Mouse (Mus musculus) thymus, adult 18-20 months (tissue): ENCODE measurements around the gene Paxbp1.

Experiments
- DNase-seq, 2 experiments: peaks; one replicate each; pipeline ENCODE4 v3.0.0; 2022; ENCODE audit warnings: mixed read lengths in 2 of 2

Gene Paxbp1

DNA sequence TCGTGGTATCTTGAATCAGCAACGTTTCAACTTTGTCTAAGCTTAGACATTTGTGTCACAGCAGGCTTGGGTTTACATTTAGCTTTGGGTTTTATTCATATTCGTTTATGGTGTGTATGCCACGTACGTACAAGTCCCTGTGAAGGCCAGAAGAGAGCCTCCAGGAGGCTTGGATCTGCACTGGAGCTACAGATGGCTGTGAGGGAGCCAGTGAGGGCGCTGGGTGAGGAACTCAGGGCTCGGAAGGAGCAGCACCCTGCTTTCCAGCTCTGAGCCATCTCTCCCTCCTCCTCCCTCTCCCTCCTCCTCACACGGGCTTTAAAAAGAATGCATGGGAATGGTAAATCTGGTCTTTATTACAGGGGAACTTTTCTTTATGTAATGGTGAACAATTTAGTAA, 9.3 kb upstream of the Paxbp1 start:
- DNase-seq = no peak

DNA sequence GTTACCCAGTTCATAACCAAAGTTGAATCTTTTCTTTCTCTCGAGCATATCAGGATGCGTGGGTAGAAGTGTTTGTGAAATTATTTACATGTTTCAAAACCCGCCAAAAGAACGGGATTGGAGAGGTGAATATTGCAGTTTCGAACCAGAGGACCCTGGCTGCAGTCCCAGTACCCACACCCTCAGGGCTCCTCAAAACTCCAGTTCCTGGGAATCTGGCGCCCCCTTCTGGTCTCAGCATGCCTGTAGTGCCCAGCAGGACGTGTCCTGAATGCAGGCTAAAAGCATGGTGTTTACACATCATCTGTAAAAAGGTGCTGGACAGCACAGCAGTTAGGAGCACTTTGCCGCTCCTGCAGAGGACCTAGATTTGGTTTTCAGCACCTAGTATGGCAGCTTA, 1.2 kb upstream of the Paxbp1 start:
- DNase-seq = peak; percentile 11 to 20

GRCm38 (mm10) chr16:91043461-91044248, 688 bp downstream of the Paxbp1 start:
- peak; percentile 54 to 60 for DNase-seq

DNA sequence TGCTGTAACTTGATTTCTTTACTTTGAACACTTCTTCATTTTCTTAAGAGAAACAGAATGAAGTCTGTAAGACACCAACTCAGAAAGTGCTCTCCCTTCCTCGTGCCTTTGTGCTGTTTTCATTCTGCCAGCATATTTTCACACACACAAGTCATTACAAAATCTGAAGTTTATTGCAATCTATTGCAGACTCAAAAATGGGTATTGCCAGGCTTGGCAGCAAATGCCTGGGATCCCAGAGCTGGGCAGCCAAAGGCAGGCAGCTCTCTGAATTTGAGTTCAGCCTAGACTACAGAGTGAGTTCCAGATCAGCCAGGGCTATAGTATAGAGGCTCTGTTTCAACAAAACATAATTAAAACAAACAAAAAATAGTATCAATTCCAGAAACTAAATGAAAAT, 1.7 kb downstream of the Paxbp1 start:
- DNase-seq = no peak

DNA sequence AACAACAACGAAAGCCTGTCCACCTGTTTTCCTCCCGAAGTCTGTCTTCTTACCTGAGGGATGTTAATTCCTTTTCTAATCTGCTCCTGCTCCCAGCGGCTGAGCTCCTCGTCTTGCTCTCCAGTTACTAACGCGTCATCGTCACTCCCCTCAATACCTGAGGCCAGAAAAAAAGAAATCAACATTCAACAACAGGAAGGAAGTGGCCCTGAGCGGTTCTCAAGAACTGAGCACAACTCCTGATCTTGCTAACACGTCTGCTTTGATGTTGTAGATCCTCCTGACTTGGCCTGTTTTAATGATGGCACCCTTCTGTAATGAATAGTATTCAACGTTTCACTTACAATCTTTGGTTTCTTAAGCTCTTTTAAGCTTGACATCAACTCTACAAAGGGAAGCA, 8.5 kb downstream of the Paxbp1 start:
- no peak for DNase-seq

GRCm38 (mm10) chr16:91030751-91031150, 13.6 kb downstream of the Paxbp1 start:
- DNase-seq = no peak

DNA sequence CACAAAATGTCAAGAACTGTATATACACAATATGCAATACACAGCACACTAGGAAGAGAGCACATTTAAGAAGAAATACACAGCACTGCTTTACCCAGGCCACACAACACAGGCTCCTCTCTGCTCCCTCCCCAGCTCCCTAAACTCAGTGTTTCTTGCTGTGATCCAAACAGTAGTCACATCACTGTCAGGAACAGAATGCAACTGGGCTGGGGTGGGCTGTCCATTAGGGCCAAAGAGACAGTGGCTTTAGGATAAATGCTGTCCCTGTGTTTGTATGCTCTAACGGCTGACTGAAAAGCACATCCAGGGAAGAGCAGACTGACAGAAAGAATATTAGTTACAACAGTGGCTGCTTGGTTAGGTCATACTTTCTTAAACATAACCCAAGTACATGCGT, 14.4 kb downstream of the Paxbp1 start:
- no peak for DNase-seq

DNA sequence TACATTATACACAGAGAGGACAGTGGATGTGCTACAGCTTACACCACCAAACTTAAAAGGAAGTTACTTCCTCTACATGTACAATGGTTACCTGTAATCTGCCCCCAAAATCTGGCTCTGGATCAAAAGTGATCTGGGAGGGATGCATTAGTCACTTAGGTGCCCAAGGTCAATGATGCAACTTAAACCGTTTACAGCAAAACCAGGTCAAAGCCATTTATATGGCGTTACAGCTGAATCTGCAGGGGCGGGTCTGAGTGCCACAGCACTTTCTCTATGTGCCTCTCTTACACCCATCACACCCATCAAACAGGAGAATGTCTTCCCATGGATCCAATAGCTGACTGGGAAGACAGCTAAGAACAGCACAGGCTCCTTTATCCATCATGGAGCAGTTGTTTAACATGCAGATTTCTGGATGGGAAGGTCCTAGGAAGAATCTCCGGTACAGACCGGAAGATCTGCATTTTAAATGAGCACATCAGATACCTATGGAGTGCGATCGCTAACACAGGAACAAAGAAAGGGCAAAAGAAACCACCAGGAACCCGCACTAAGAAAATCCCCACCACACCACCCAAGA, 15.1 kb downstream of the Paxbp1 start:
- DNase-seq = no peak

GRCm38 (mm10) chr16:91026290-91026689, 18.1 kb downstream of the Paxbp1 start:
- no peak for DNase-seq

DNA sequence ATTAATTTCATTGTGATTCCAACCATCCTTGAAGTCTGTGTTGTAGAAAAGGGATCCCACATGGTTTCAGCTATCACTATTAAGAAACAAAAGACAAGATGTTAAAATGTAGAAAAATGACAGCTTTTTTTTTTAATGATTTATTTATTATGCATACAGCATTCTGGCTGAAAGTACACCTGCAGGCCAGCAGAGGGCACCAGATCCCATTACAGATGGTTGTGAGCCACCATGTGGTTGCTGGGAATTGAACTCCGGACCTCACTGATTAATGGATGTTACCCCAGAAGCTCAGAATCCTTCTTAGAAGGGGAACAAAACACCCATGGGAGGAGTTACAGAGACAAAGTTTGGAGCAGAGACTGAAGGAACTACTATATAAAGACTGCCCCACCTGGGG, 21.0 kb downstream of the Paxbp1 start:
- DNase-seq = no peak

GRCm38 (mm10) chr16:91020842-91021483, 23.4 kb downstream of the Paxbp1 start:
- no peak for DNase-seq

DNA sequence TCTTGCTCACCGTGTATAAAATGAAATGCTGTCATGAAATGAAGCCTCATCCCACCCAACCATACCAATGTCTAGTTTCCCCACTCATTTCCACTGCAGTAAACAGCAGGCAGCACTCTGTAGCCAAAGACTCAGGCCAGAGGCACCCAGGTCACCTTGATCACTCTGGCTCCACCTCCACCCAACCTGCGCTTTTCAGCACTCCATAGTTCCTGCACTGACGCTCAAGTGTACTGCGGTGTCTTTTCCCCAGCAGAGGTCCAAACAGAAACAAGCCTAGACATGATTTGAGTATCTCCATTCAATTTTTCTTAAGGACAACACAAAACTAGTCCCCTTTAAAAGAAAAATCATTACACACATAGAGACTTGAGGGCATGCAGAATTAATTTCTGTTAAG, 24.9 kb downstream of the Paxbp1 start:
- DNase-seq = no peak

DNA sequence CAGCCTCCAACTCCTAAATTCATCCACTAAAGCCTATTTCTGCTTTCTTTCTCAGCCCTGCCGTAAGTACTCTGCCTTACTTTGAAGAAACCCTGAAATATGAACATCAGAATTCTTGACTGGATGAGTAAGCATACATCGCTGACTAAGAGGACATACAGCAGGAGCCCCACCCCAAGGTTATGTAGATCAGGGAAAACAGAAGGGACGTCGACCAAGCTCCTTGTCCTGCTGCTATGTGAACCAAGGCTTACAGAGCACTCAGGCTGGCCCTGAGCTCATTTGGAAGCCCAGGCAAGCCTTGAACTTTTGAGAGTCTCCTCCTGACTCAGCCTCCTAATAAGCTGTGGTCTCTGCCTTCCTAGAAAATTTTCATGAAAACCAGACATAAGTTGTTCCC, 28.6 kb downstream of the Paxbp1 start:
- no peak for DNase-seq

DNA sequence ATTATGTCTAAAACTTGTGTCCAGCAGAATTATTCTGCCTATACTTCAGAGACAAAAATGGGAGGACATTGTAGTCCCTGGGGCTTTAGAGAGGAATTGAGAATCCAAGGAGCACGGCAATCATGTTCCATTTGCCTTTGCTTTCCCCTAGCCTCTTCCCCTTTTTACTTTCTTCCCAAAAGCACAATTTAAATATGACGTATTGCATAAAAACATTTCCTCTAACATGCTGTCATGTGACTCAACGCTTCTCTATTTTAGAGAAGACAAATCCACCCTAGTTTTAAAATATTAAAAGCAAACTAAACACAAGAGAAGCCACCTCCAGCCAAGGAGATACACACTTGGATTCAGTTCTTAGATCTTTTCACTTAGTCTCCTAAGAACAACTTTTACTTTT, 32.5 kb downstream of the Paxbp1 start:
- no peak for DNase-seq

GRCm38 (mm10) chr16:91011021-91011683, 33.2 kb downstream of the Paxbp1 start, which contains the start of gene Synj1:
Gene Synj1 (minus strand): TSS chr16:91011308.
- peak; percentile 86 to 88 for DNase-seq

GRCm38 (mm10) chr16:91010581-91011020, 33.7 kb downstream of the Paxbp1 start:
- no peak for DNase-seq

GRCm38 (mm10) chr16:91009942-91010529, 34.3 kb downstream of the Paxbp1 start:
- peak in 1 of 2 experiments; percentile 22 for DNase-seq

DNA sequence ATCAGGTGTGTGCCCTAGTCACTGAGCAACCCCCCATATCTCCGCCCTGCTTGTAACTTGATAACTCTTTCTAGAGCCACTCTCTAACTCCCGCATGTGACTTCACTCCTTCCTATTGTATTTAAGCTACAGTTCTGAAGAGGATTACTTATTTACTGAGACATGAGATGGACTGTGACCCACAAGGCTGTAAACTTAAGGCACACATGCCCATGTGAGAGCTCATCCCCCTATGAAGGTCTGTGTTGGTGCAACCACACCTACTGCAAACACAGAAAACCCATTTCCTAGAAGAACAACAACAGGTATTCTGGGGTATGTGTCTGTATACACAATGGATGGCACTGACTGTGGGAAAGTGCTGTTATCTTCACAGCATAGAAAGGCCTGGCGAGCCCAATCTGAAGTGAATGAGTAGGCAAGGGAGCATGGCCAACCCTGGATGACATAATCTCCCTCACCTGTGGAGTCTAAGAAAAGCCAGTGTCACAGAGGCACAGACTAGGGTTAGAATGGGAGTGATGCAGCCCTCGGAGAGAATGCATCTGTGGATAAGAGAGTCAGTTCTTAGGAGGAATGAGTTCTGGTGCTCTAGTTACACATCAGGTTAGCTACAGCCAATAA, 39.3 kb downstream of the Paxbp1 start:
- DNase-seq = no peak

DNA sequence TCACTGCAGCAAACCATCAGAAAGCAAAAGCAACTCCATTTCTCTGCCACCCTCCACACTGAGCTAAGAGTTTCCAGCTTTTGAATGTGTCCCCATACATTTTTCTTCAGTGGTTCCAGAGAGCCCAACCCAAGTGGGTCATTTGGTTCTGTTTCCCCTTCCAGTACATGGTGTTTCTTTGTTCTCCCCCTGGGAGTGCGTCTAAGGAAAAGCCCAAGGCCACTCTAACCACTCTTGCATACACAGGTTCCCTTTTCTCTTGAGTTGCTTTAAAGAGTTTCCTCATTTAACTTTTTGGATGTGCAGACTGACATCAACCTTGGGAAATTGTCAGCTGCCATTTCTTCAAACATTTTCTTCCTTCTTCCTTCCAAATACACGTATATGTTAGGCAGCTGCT, 43.2 kb downstream of the Paxbp1 start:
- no peak for DNase-seq

DNA sequence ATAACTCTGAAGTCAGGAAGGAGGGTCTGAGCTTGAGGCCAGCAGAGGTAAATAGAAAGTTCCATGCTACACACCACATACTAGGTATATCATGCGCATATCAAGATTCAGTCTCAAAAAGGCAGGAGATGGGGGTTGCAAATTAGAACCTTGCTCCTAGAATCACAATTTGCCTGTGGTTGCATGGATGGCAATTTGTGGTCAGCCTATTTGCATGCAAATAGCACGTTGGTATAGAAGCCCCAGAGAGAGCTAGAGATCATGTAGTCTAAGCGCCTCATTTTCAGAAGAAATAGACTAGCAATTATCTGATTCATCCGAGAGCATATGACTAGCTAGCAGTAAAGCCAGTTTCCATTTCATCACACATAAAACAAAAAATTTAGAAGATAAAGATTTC, 44.5 kb downstream of the Paxbp1 start:
- DNase-seq = no peak

DNA sequence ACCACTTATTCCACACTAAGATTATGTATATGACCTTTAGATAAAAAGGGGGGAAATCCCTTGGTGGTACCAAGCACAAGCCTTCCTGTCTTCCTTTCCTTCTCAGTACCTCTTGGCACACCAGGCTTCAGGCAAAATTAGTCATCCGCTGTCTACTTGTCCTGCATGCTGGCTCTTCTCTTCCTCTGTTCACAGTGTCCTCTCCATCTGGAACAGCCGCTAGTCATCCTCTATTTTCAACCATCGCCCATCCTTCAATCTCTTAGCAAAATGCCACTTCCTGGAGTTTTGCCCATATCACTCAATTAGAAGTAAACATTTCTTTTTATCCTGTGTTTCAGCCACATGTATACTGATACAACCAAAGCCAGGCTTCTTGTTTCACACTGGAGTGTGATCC, 46.5 kb downstream of the Paxbp1 start:
- DNase-seq = no peak
